Mouse (Mus musculus): ENCODE results near the gene Frmpd2.

- no peak for TF ChIP-seq CTCF (IDR thresholded peaks at IDR 0.05; ENCODE audit: low read depth)
- no peak for TF ChIP-seq EP300 (optimal IDR thresholded peaks at IDR 0.05)
These were observed 25.9 kb downstream of the Frmpd2 start for GRCm38 (mm10) chr14:33497418-33497817.
